Mouse (Mus musculus) c-Kit-positive CD71-positive TER-119-negative erythroid progenitor cells, embryonic 14.5 days (primary cell): ENCODE measurements at regions not wholly inside any gene's neighbourhood (a gene's known extent, or its start where the extent isn't known, plus 50 kb on each side); places are given as distances from the start of the nearest gene placed in this dataset.
"Not testable (repeated sequence)": the region's sequence is repeated elsewhere in the genome, so short reads cannot be mapped to it uniquely, and the experiment has no call there.

Experiments
- DNase-seq: peaks from one replicate; pipeline ENCODE4 v3.0.0-alpha.2; 2013; ENCODE audit warnings: low read depth

DNA sequence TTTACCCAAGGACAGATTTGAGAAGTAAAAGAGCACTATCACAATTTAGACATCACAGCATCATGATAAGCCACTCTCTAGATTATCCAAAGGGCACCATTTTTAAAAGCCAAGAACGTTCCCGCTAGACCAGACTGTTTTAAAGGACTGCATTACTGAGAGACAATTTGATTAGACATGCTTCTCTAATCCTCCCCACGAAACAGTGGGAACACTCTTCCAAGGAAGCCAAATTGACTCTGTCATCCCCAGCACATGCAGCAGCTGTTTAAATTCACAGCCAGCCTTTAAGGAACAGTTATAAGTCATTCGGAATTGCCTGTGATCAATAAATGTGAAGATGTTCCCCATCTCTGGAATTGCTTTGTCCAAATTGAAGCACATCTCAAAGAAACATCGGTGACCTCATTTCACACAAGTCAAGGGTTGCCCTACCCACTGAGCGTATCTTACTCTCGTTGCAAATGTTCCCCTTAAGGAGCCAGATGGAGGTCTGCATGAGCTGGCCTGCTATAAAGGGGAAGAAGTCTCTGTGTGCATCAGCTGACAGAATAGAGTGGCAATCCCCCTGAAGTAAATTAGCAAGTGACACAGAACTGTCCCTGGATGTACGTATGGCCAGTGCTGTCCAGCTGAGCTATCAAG lies 393.2 kb downstream of the Pid1 start:
- DNase-seq, result no peak

DNA sequence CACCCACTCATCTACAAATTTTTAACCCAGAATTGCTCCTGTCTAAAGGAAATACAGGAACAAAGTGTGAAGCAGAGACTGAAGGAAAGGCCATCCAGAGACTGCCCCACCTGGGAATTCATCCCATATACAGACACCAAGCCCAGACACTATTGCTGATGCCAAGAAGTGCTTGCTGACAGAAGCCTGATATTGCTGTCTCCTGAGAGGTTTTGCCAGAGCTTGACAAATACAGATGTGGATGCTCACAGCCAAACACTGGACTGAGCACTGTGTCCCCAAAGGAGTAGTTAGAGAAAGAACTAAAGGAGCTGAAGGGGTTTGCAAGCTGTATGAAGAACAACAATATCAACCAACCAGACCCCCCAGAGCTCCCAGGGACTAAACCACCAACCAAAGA lies 399.3 kb downstream of the Pid1 start:
- not testable (repeated sequence) for DNase-seq

DNA sequence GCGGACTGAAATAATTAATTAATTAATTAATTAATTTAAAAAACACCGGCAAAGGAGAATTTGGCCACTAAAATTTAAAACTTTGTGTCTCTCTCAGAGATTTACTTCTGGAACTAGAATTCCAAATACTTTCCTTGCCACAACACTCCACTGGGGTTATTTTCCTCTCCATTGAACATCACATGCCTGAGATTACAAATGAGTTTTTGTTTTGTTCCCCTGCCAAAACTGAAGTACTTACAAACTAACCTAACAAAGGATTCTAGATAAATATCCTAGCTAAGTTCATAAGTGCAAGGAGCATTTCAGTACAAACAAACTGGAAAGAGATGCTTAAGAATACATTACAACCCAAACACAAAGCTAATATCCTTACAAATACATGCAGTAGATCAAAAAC lies 402.2 kb downstream of the Pid1 start:
- no peak for DNase-seq

DNA sequence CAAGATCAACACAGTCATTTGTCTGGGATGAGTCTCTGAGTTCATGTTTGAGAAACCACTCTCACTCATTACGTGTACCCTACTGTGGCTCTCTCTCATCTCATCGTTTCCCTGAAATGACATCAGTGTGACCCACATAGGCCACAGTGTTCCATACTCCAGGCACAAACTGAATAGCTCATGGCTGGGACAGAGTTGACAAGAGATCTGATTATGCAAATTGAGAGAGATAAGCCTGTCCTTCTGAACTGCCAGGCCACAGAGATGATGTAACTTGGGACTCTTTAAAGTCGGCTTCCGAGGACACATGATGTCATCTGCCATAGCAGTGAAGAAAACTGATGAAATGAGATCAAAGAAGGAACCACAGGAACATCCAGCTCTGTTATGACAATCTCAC lies 404.2 kb downstream of the Pid1 start:
- no peak for DNase-seq

DNA sequence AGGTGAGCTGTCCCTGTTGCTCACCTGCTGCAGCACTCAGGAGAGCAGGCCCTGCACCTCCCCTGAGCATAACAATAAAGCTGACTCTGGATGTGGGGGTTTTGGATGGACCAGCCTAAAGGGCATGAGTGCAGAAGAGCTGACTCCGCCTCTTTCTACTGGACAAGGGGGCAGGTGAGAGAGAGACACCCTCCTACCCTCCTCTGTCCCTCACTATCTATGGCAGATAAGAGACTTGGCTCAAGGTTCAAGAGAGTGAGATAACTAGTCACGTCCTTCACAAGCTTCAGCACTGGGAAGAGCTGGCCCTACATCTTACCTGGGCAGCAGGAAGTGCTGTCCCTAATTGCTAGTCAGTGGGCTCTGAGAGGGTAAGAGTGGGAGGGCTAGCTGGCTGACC lies 441.1 kb downstream of the Pid1 start:
- no peak for DNase-seq

DNA sequence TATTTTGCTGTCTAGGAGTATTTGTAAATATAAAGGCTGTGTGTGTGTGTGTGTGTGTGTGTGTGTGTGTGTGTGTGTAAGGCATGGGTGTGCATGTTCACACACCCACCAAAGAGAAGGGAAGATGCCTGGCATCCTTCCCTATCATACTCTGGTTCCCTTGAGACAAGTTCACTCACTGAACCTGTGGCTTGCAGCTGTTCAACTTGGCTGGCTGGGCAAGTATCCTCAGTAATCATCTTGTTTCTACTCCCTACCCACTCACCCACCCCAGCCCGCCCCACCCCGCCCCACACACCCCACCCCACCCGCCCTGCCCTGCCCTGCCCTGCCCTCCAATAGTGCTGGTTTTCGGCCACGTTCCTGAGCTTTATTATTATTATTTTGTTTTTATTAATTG lies 448.5 kb downstream of the Pid1 start:
- DNase-seq, result no peak

DNA sequence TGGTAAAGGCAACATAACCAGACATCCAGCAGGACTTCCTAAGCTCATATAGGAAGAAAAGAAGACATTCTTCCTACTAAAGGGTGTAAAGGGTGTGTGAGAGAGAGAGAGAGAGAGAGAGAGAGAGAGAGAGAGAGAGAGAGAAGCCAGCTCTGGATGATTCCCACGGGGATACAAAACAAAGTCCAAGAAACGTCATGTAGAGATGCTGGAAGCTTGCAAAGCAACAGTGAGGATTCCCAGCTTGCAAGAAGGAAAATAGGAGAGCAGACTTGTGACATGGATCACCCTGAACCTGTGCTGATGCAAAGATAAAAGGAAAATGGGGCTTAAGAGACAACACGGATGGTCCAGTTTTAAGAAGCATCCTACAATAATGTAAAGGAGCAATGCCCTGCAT lies 456.6 kb downstream of the Pid1 start:
- DNase-seq, result no peak

DNA sequence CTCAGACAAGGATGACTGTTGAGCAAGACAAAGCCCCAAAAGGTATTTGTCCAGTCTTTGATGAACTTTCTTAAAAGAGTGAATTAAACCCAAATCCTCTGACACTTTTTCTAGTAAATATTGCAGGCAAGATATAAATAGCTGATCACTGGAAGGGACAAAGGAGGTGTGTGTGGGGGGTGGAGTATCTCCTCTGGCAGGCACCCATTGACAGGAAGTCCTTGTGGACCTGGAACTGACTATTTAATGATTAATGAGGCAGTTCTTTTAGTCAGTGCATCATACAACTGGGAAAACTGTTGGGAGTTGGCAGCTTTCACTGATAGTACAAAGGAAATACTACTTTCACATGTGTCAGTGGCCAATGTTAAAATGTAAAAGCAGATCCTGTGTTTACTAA lies 457.1 kb downstream of the Pid1 start:
- no peak for DNase-seq

DNA sequence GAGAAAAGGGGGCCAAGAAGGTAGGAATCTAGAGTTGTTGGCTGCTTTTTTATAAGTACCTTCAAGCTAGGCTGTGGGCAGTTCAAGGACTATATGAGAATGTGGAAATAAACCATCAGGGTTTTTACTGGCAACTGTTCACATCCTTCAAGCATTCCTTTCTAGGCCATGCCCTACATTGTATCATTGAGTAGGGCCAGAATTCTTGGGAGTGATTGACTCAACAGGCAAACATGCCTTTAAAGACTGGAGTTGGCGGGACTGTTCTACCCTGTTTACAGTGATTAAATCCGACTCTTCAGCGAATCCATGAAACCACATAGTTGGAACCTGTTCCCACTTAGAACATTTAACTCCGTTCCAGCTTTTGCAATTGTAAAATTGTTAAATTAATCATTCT lies 463.8 kb downstream of the Pid1 start:
- no peak for DNase-seq

DNA sequence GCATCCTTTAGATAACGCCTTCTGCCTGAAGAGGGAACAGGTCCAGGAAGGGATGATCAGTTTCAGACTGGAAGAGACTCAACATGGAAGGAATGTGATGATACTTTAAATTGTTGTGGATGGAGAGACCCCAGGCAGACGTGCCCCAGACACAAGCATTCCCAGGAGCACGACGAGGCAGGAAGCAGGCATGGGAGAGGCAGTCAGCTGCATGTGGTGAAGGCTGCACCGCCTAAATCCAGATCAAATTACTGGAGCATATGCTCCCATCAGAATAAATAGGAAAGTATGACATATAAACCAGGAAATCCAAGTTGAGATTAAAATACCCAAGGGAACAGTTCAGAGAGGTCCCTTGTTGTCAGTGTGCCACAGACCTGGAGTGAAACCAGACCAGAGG lies 467.3 kb downstream of the Pid1 start:
- DNase-seq, result no peak

DNA sequence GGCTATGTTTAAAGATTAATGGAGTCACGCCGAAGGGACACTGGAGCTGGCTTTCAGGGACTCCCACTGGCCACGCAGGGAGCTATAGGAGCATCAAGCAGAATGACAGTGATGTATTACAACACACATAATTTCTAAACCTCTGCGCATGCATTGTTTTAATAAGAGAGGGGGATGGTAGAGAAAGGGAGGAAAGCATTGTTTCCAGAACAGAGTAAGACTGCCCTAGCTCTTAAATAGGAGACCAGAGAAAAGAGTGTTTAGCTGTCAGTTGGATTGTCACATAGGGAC lies 471.1 kb upstream of the Sphkap start:
- no peak for DNase-seq

DNA sequence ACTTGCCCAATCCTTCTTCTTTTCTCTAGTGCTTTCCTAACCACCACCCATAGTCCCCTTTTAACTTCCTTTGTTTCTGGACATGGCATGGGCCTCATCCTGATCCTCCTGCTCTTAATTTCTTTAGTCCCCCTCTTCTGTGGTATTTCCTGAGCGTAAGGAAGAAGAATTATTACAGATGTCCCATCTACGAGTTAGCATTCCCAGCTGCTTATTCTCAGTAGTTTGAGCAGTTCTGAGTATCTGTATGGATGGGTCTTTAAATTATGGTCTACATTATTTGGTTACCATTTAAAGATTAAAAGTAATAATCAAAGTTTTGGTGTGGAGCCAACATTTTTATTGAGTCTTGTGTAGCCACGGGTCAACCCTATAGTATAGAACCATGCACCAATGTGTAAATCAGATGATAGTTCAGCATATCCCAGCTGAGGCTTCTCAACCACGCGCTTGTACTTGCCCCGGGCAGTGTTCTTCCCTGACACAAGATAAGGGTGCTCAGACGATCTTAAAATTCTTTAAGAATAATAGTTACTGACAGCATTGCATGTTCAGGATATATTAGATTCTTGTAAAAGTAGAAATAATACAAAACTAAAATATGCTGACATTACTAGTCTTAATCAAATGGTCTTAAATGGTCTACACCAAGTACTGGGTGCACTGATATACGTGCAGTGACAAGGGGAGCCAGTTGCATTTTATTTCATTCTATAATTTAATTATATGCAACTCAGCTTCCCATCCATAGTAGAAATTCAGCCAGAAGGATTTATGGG lies 470.5 kb upstream of the Sphkap start:
- no peak for DNase-seq

DNA sequence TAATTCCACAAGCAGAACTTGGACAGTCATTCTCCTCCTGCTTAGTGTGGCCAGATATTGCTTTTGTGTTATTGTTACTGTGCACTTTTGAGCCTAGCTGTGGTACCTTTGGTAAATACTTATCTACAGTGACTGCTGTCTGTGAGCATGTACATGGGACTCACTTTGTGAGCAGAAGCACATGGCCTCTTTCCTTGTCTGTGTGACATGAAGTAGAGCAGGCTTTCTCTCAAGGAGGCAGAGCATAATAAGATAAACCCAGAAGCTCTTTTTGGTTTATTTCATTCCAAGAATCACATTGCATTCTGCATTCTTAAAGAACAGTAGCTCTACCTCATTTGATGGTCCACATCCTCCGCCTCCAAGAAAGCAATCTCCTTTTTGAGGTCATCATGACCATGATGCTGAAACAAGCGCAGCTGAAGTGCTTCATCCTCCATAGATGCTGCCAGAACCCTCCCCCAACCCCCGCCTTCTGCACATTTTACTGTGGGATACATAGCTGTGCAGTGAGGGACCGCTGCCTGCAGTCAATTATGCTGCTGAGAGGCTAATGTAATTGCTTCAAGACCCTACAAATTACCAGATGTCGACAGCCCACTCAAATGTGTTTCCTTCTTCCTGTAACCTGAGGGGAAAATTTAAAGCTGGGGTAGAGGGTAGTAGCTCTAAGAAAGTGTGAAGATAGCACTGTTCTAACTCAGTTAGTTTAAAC lies 463.0 kb upstream of the Sphkap start:
- no peak for DNase-seq

DNA sequence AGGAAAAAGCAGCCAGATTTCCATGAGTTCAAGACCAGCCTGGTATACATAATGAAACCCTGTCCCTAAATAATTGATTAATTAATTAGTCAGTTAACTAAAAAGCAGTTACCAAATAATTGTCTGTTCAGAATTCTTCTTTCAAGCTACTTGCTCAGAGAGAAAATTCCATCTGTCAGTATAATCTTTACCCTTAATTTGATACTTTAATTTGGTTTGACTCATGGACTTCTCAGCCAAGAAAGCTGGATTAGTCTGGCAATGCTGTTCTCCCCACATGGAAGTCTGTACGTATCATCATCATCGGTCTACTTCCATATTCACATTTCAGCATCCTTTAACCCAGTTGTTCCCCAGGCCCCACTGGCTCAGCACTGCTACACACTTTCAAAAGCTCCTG lies 461.0 kb upstream of the Sphkap start:
- no peak for DNase-seq

DNA sequence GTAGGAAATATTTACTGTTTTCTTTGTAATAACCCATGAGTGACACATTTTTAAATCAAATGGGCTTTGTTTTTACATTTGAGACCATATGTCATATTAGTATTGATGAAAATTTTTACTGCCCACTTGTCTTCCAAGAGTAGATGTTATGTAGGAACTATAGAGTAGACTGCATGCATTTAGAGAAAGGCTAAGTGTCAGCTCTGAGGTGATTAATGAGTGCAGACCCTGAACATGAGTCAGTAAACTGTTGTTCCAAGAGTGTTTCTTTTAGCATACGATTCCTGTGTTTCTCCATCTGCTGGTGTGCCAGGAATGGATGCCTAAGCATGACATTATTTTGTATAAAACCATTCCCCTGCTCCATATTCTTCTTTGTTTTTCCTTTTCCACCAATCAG lies 454.5 kb upstream of the Sphkap start:
- no peak for DNase-seq

DNA sequence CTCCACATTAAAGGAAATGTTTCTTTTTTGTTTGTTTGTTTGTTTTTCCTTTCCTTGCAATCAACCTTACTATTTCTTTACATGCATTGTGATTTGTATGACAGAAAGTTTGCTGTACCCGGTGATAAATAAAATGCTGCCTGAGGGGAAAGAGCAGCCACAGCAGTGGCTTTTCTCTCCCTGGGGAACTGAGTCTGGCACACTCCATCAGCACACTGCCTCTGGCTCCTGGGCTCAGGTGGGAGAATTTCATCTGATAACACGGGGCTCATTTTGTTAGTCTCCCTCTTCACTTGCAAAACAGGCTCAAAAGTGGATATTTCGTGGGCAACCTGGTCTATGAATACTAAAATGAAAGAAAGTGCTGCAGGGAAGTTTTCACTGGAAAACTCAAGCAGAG lies 454.1 kb upstream of the Sphkap start:
- DNase-seq, result no peak

DNA sequence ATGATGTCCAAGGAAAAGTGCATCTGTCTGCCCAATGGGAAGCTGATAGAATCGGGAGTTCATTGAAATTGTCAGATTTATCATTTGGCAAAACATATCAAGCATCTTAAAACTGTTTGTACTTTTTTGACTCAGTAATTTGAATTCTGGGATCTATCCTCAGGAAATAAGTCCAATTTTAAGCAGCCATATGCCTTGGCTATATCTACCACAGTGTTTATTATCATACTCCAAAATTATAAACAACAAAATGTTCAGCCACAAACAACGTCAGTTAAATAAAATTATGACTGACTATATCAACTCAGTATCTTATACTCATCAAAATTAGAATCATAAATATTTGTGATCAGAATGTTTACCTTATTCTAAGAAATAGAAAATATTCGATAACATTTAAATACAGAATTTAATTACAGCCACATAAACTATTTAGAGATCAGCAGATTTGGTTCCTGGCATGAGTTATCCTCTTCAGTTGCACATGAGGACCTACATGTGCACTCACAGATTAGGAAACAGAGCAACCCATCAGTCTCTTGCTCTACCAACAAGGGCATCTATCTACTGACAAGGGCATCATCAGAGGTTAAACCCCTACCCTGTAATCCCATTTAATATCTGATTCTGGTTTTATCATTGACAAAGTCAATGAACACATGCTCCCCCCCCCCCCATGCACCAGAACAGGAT lies 451.9 kb upstream of the Sphkap start:
- DNase-seq, result no peak

DNA sequence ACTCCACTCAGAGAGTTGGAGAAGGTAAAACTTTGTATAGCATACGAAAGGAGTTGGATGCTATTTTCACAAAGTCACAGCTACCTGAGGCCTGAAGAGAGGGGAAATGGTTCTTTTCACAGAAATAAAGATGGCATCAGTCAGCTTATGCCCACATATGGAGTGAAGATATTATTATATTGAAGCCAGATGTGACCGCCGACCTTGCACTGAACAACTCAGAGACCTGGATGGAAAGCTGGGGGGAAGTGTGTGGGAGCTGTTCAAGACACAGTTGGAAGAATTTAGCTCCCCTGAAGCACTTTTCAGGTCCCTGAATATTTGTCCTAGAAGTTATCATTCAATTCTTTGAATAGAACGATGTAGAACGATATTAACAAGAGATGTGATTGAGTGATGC lies 446.0 kb upstream of the Sphkap start:
- DNase-seq, result no peak

DNA sequence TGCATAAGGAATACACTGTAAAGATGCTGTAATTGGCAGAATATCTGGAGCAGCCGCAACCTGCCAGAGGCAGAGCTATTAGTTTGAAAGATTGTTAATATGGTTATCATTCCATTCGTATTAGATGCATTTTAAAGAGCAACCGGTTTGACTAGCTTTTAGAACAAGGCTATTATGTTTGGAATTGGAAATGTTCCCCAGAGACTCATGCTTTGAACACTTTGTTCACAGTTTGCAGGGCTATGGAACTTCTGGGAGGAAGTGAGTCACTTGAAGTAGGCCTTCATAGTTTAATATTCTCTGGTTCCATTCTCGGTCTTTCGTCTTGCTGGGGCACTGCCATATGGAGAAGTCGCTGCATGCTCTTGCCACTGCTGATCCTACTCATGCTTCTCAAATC lies 443.1 kb upstream of the Sphkap start:
- no peak for DNase-seq

DNA sequence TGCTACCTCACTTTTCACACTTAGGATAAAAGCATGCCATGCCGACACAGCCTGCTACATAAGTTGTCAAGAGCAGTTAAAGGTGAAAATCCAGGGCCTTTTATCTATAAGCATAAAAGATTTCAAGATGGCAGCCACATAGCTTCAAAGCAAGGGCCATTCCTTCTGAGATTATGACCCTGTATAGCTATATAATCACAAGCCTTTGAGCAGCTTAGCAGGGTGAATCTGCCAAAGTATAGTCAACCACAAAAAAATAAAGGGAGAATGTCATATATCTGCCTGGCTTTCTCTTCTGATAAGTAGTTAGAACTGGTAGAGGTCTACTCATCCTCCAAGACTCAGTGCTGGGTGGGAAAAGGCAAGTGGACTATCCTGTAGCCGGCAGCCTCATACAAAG lies 440.4 kb upstream of the Sphkap start:
- DNase-seq, result no peak

DNA sequence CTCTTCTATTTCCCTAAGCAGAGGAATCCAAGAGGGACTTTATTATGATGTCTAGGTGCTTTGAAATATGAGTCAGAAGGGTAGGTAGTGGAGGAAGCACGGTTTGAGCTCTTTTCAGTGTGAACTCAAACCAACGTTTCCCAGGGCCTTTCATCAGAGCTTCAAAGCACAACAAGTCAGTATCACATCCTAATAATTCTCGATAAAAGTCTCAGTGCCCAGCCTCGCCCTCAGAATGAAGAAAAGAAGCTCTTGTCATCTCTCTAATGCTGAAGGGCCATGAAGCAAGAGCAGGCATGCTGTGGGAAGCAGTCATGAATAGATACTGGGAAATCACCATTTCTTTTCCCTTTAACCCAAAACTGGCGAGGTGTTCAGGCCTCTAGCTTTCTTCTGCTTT lies 440.0 kb upstream of the Sphkap start:
- DNase-seq, result no peak

DNA sequence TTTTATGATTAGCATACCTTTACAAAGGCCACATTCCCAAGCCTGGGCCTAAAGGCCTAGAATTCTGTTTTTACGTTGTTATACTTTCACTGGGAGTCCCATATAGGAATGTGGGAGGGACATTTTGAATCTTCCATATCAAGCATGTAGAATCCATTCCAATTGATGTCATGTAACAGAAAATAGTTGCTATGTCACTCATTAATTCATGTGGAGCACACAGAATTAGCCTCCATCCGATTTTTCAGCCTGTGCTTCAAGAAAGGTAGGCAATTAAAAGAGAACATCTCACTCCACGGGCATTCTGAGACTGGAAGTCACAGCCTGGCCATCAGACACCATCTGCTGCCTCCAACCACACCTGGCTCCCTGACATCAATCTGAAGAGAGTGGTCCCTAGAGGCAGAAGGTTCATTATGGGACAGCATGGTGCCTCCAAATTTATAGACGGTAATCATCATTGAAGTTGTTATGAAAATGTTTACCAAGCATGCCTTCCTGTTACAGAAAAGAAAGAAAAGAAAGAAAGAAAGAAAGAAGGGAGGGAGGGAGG lies 436.9 kb upstream of the Sphkap start:
- DNase-seq, result no peak

DNA sequence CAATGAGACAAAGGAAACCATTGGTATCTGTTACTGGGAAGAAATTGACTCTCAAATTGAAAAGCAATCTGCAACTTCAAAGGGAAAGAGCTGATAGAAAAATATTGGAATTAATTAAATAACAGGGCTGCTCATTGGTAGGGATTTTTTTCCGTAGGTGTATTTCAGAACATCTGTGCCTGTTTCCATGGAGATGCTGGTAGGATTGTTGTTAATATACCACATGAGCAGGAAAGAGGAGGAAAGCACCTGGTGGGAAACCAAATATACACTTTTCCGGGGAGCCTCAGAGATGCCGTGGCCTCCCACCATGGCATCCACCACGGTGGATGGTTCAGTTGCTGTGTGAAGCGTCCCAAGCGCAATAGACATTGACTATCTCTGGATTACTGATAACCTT lies 428.0 kb upstream of the Sphkap start:
- no peak for DNase-seq
